Mouse (Mus musculus): ENCODE results near the gene Sgce.

Gene Sgce

GRCm38 (mm10) chr6:4647351-4647750, 99.7 kb downstream of the Sgce start:
- no peak for DNase-seq (ENCODE audit: low spot score)

GRCm38 (mm10) chr6:4642068-4642467, 104.9 kb downstream of the Sgce start:
- DNase-seq (ENCODE audit: low spot score): no peak

GRCm38 (mm10) chr6:4634804-4635203, 112.2 kb downstream of the Sgce start:
- no peak for DNase-seq (ENCODE audit: low spot score)

- DNase-seq (ENCODE audit: low spot score): no peak
Measured at GRCm38 (mm10) chr6:4633189-4633588, 113.8 kb downstream of the Sgce start.

- DNase-seq (ENCODE audit: low spot score): no peak
Measured at GRCm38 (mm10) chr6:4631464-4631863, 115.5 kb downstream of the Sgce start.
